Mouse (Mus musculus) right cerebral cortex, postnatal 36 days (tissue): ENCODE measurements around the gene Radil.

Experiments used
- DNase-seq, 2 experiments: peaks; one replicate each; pipeline ENCODE4 v3.0.0; 2022; ENCODE audit warnings: low spot score in 2 of 2, mixed read lengths in 1 of 2

Gene Radil

GRCm38 (mm10) chr5:142545014-142545795 lies 5.7 kb downstream of the Radil start:
- no peak for DNase-seq

GRCm38 (mm10) chr5:142537286-142537685 lies 13.6 kb downstream of the Radil start:
- no peak for DNase-seq

GRCm38 (mm10) chr5:142535388-142535787 lies 15.5 kb downstream of the Radil start:
- DNase-seq: no peak

- DNase-seq: no peak
Observed at GRCm38 (mm10) chr5:142529915-142530314, 21.0 kb downstream of the Radil start, which contains the start of gene Papolb. Gene Papolb, minus strand, starts transcription at chr5:142530076.

- no peak for DNase-seq
Observed at GRCm38 (mm10) chr5:142524711-142525464, 26.0 kb downstream of the Radil start.

- no peak for DNase-seq
Observed at GRCm38 (mm10) chr5:142521195-142521866, 29.6 kb downstream of the Radil start.

- DNase-seq: no peak
Observed at GRCm38 (mm10) chr5:142520360-142520759, 30.5 kb downstream of the Radil start.

GRCm38 (mm10) chr5:142518973-142519372 lies 31.9 kb downstream of the Radil start:
- peak; percentile 16 to 28 for DNase-seq

GRCm38 (mm10) chr5:142512112-142512511 lies 38.8 kb downstream of the Radil start:
- DNase-seq: peak in 1 of 2 experiments; percentile 39

- DNase-seq: no peak
Observed at GRCm38 (mm10) chr5:142510061-142510414, 40.9 kb downstream of the Radil start.

GRCm38 (mm10) chr5:142509141-142510060 lies 41.5 kb downstream of the Radil start:
- no peak for DNase-seq

- DNase-seq: no peak
Observed at GRCm38 (mm10) chr5:142505695-142506423, 45.0 kb downstream of the Radil start.

- no peak for DNase-seq
Observed at GRCm38 (mm10) chr5:142504175-142504574, 46.7 kb downstream of the Radil start.

GRCm38 (mm10) chr5:142502414-142502813 lies 48.5 kb downstream of the Radil start:
- DNase-seq: peak; percentile 81 to 84

- DNase-seq: no peak
Observed at GRCm38 (mm10) chr5:142500918-142501317, 50.0 kb downstream of the Radil start.

- DNase-seq: no peak
Observed at GRCm38 (mm10) chr5:142498964-142499363, 51.9 kb downstream of the Radil start.

GRCm38 (mm10) chr5:142495321-142496096 lies 55.4 kb downstream of the Radil start:
- no peak for DNase-seq

GRCm38 (mm10) chr5:142493307-142493706 lies 57.6 kb downstream of the Radil start:
- DNase-seq: no peak

GRCm38 (mm10) chr5:142489955-142490707 lies 60.8 kb downstream of the Radil start:
- no peak for DNase-seq
